Mouse (Mus musculus) forebrain, embryonic 14.5 days (tissue): ENCODE results near the gene Nt5c3b. TPM values are rescaled to one million over a fixed set of nuclear protein-coding genes. Genes with fewer than 3 reads are reported as not detected.

Experiments used
- ATAC-seq: fragments of 200-750 bp; cut with Nextera tagmentation; 2 replicates; pipeline ENCODE4 v1.8.0; 2017; ENCODE audit warnings: mild to moderate bottlenecking, moderate library complexity
- DNase-seq: peaks from one replicate; pipeline ENCODE4 v3.0.0-alpha.2; 2015; ENCODE audit warnings: low spot score
- H3K27ac ChIP-seq: fragments of 300-500 bp; sonication (generic); 2 replicates; pipeline ENCODE4 v1.5.1; 2014; ENCODE audit warnings: low read depth, mild to moderate bottlenecking, control low read depth, low read length, moderate library complexity
- H3K27me3 ChIP-seq: fragments of 300-500 bp; sonication (generic); replicated peaks from 2 replicates; pipeline ENCODE4 v1.6.1; 2014; ENCODE audit warnings: low read length, control low read depth, mixed read lengths; ENCODE audit not compliant: control insufficient read depth, insufficient read depth
- H3K36me3 ChIP-seq: fragments of 300-500 bp; sonication (generic); 2 replicates; pipeline ENCODE4 v1.6.1; 2014; ENCODE audit warnings: low read length, control low read depth; ENCODE audit not compliant: control insufficient read depth, insufficient read depth
- H3K4me1 ChIP-seq: fragments of 300-500 bp; sonication (generic); 2 replicates; pipeline ENCODE4 v1.6.1; 2014; ENCODE audit warnings: antibody characterized with exemption, low read length, control low read depth; ENCODE audit not compliant: control insufficient read depth, insufficient read depth
- H3K4me2 ChIP-seq: fragments of 300-500 bp; sonication (generic); 2 replicates; pipeline ENCODE4 v1.6.1; 2014; ENCODE audit warnings: mild to moderate bottlenecking, control low read depth, low read length
- H3K4me3 ChIP-seq: fragments of 300-500 bp; sonication (generic); 2 replicates; pipeline ENCODE4 v1.5.1; 2014; ENCODE audit warnings: low read depth, low read length, control low read depth
- H3K9ac ChIP-seq: fragments of 300-500 bp; sonication (generic); 2 replicates; pipeline ENCODE4 v1.6.1; 2014; ENCODE audit warnings: mild to moderate bottlenecking, low read length, control low read depth, moderate library complexity
- H3K9me3 ChIP-seq: fragments of 300-500 bp; sonication (generic); replicated peaks from 2 replicates; pipeline ENCODE4 v1.6.1; 2016; ENCODE audit warnings: low read length, control low read depth, mixed read lengths; ENCODE audit not compliant: control insufficient read depth
- WGBS: fragments of 180-500 bp; shearing (Covaris S2); extraction: QIAGEN DNeasy Blood & Tissue Kit; methylation state at CpG from one replicate; pipeline ENCODE4 v1.1.7; 2014; 5-methylcytosine and 5-hydroxymethylcytosine counted together
- polyA plus RNA-seq: library from polyadenylated mRNA; unstranded; fragments of >200 nt; fragmentation: Nextera tagmentation; extraction: Ambion mirVana; gene quantifications from 2 replicates; pipeline ENCODE4 v1.2.1, GENCODE M21; 2014

Gene Nt5c3b
- polyA plus RNA-seq, 1 experiment from 2014 or later = 109 TPM

DNA sequence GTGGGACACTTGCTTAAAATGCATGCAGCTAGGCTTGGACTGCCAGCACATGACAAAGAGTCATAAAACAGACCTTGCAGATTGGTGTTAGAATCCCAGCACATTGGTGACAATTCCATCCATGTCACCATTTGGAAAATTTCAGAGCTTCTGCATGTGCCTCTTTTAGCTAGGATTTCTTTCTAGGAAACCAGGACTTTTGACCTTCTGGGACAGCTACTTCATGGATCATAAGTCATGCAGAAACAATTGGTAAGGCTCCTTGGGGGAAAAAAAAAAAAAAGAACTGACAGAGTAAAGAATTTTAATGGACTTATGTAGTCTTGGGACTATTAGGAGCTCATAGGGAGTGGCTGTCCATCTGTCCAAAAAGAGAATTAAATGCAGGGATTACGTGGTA lies 3.7 kb downstream of the Nt5c3b start:
- H3K27ac ChIP-seq = no peak overlapping the region
- WGBS = 88% methylated on average over 1 of the region's 1 CpGs
- H3K9ac ChIP-seq = no peak overlapping the region
- peaks cover 44% of the 10 kb centered on the region for H3K36me3 ChIP-seq
- no peak overlapping the region for H3K4me2 ChIP-seq
- H3K4me1 ChIP-seq = peaks cover 7% of the 10 kb centered on the region
- DNase-seq = no peak
- H3K27me3 ChIP-seq = no peaks in the 10 kb centered on the region
- H3K4me3 ChIP-seq = no peak overlapping the region
- H3K9me3 ChIP-seq = no peaks in the 10 kb centered on the region
- ATAC-seq = no peak

DNA sequence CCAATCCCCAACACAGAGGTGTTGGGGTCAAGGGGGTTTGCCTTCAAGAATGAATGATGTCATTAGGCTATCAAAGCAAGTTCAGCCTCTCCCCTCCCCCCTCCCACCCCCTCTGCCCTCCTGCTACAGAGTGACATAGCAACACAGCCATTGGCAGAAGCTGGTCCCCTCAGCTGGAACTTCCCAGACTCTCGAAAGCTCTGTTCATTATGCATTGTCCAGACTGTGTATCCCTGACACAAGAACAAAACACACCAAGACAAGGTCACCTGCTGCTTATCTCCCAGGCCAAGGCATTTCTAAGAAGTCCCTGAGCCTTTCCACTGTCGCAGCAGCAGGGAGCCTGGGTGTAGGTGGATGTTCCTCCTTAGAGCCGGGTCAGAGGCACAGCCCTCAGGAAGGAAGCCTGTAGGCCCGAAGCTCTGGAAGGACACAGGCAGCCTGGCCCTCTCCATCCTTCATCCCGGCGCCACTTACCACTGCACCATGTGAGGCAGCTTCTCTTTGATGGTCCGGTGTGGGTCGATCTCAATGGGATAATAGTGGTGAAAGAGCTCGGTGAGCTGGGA lies 5.8 kb downstream of the Nt5c3b start:
- Histone ChIP-seq H3K9ac (no peak overlapping the region), H3K4me1 (peaks cover 7% of the 10 kb centered on the region), H3K4me2 (no peak overlapping the region), H3K36me3 (peaks cover 53% of the 10 kb centered on the region), H3K27ac (no peak overlapping the region), H3K27me3 (no peaks in the 10 kb centered on the region), H3K4me3 (no peak overlapping the region), H3K9me3 (no peaks in the 10 kb centered on the region)
- 79% methylated on average over 9 of the region's 9 CpGs for WGBS
- no peak for DNase-seq
- ATAC-seq = no peak

DNA sequence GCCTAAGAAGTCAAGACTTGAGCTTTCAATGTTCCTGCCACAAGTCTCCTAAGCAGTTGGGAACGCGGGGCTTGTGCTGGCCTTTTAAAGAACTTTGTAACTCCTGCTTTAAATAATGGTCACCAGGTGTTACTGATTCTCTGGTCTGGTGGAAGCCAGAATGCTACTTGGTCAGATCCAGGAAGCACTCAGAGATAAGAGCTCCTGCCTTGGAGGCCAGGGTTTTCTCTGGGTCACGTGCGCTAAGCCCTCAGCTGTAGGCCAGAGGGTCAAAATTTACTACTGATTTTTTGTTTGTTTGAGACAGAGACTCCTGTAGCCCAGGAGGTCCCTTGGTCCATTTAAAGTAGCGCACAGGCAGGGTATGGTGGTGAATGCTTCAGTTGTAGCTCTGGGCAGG lies 9.6 kb downstream of the Nt5c3b start:
- no peak overlapping the region for H3K4me3 ChIP-seq
- H3K36me3 ChIP-seq = peaks cover 56% of the 10 kb centered on the region
- H3K9ac ChIP-seq = no peak overlapping the region
- 95% methylated on average over 5 of the region's 5 CpGs for WGBS
- H3K27me3 ChIP-seq = no peaks in the 10 kb centered on the region
- no peak overlapping the region for H3K27ac ChIP-seq
- H3K4me1 ChIP-seq = no peaks in the 10 kb centered on the region
- ATAC-seq = no peak
- no peaks in the 10 kb centered on the region for H3K9me3 ChIP-seq
- DNase-seq = no peak
- no peak overlapping the region for H3K4me2 ChIP-seq

DNA sequence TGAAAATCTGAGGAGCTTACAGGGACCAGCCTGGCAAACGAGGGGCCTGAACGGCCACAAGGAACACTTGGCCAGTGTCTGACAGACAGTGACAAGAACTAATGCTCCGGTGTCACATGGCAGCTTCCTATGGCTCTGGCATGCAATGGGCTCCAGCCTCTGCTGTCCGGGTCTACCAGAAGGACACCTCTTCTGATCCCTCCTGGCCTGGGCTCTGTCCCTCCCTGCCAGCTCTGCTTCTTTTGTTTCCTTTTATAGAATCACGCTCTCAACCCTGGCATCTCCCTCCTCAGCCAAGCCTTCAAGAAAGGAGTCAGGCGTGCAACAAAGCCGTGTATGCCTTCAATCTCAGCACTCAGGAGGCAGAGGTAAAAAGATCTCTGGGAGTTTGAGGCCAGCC lies 11.6 kb downstream of the Nt5c3b start:
- no peak for ATAC-seq
- no peak overlapping the region for H3K27ac ChIP-seq
- H3K4me3 ChIP-seq = no peak overlapping the region
- H3K9ac ChIP-seq = no peak overlapping the region
- no peaks in the 10 kb centered on the region for H3K27me3 ChIP-seq
- WGBS = 78% methylated on average over 7 of the region's 7 CpGs
- H3K36me3 ChIP-seq = peaks cover 38% of the 10 kb centered on the region
- no peak for DNase-seq
- no peaks in the 10 kb centered on the region for H3K9me3 ChIP-seq
- H3K4me2 ChIP-seq = no peak overlapping the region
- no peaks in the 10 kb centered on the region for H3K4me1 ChIP-seq

DNA sequence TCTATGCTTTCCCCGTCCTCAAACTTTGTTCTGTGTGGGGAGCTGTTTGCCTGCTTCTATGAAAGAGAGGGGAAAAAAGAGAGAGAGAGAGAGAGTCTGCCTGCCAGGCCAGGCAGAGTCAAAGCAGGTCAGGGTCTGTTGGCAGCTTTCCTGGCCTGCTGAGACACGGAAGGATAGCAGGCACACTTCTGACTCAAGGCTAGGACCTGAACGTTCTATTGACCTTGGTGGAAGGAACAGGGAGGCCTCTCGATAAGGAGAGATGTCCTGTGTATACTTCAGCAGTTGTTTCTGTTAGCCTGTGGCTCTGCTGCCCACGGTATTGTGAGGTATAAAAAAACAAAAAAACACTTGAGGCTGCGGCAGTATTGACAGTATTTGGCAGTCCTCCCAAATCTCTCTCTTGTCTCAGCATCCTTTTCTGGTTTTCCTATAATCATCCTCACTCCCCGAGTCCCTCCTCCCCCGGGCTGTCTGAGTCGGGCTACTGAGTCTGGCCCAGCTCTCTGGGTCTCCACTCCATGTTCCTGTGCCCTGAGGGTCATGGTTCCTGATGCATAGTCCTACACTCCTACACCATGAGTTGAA lies 12.9 kb downstream of the Nt5c3b start:
- Histone ChIP-seq H3K36me3 (peaks cover 33% of the 10 kb centered on the region), H3K9ac (no peak overlapping the region), H3K4me1 (no peaks in the 10 kb centered on the region), H3K9me3 (no peaks in the 10 kb centered on the region), H3K4me3 (no peak overlapping the region), H3K27ac (0 out of 2 replicates have a peak overlapping the region, but pooled peaks have one; percentile 14), H3K27me3 (no peaks in the 10 kb centered on the region), H3K4me2 (no peak overlapping the region)
- DNase-seq = peak; percentile 49
- WGBS = 50% methylated on average over 9 of the region's 9 CpGs
- ATAC-seq = no peak

DNA sequence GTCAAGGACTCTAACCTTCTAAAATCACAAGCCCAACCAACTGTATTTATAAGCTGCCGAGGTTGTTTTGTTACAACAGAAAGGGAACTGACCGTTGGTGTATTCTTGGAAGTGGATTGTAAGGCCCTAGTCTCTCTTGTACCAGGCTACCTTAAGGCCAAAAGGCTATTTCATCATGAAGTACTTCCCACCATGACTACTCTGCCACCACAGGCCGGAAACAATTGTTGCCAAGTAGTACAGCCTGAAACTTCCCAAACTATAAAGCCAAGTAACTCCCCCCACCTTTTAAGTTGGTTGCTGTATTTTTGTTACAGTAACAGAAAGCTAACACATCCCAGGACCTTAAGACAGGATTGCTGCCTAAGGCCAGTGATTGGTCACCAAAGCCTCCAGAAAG lies 14.8 kb downstream of the Nt5c3b start:
- H3K27me3 ChIP-seq = no peaks in the 10 kb centered on the region
- DNase-seq (no peak), ATAC-seq (no peak)
- no peaks in the 10 kb centered on the region for H3K4me1 ChIP-seq
- no peak overlapping the region for H3K4me3 ChIP-seq
- H3K36me3 ChIP-seq = peaks cover 19% of the 10 kb centered on the region; the same call in 1 of the 2 replicates
- H3K9me3 ChIP-seq = no peaks in the 10 kb centered on the region
- no peak overlapping the region for H3K27ac ChIP-seq
- WGBS = 85% methylated on average over 3 of the region's 3 CpGs
- no peak overlapping the region for H3K9ac ChIP-seq
- H3K4me2 ChIP-seq = no peak overlapping the region

DNA sequence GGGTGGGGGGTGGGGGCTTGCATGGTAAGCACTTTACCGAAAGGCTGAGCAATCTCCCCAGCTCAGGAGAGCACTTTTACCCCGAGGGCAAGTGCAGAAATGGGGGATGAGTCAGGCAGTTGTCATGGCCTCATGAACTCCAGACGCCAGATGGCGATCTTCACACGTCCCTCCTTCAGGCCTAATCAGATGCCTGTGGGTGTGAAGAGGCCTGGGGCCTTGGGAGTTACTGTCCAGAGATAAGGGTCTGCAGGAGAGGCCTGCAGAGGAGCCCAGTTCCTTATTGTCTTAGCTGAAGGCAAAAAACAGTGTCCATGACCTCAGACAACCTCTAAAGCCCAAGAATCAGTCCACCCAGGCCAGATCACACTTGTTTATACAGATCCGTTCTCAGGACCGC lies 15.8 kb downstream of the Nt5c3b start:
- Histone ChIP-seq H3K27ac (no peak overlapping the region), H3K9ac (no peak overlapping the region)

DNA sequence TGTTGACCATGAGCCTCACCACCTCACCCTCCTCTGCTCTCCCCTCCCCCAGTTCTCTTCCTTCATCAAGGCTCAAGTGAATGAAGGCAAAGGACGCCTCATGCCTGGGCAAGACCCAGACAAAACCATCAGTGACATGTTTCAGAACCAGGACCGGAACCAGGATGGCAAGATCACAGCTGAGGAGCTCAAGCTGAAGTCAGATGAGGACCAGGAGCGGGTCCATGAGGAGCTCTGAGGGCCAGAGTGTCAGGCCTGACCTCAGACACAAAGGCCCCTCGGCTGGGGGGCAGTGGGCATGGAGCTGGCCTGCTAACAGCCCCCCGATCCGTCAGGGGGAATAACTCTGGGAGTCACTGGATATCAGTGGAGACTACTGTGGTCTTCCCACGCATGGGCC lies 17.8 kb downstream of the Nt5c3b start:
- whole genome bisulfite sequencing = 90% methylated on average over 7 of the region's 7 CpGs
- no peak overlapping the region for H3K4me3 ChIP-seq

More for the DNA sequence above, 15.8 kb downstream of the Nt5c3b start:
- DNase-seq (peak; percentile 73), ATAC-seq (no peak)
- Histone ChIP-seq H3K27me3 (no peaks in the 10 kb centered on the region), H3K9me3 (no peaks in the 10 kb centered on the region), H3K36me3 (peaks cover 17% of the 10 kb centered on the region; the same call in 1 of the 2 replicates), H3K4me1 (no peaks in the 10 kb centered on the region), H3K4me2 (no peak overlapping the region), H3K4me3 (no peak overlapping the region)
- 45% methylated on average over 7 of the region's 7 CpGs for WGBS

DNA sequence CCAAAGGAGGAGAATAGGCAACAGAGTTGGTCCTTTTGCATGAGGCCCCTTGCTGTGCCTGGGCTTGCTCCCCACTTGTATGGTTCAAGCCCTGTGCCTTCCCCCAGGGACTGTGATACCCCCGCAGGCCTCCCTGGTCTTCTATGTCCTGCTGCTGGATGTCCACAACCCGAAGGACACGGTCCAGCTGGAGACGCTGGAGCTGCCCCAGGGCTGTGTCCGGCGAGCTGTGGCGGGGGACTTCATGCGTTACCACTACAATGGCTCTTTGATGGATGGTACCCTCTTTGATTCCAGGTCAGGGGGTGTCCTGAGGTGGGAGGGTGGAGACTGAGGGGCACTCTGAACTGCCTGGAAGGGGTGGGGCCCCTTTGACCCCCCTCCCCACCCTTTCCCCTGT lies 20.1 kb downstream of the Nt5c3b start:
- no peaks in the 10 kb centered on the region for H3K9me3 ChIP-seq
- no peak overlapping the region for H3K4me3 ChIP-seq
- H3K4me2 ChIP-seq = no peak overlapping the region
- no peaks in the 10 kb centered on the region for H3K27me3 ChIP-seq
- H3K4me1 ChIP-seq = no peaks in the 10 kb centered on the region
- ATAC-seq (no peak), DNase-seq (no peak)
- 77% methylated on average over 8 of the region's 8 CpGs for WGBS
- no peak overlapping the region for H3K27ac ChIP-seq
- H3K36me3 ChIP-seq = no peaks in the 10 kb centered on the region
- H3K9ac ChIP-seq = no peak overlapping the region

More for the DNA sequence above, 17.8 kb downstream of the Nt5c3b start:
- Histone ChIP-seq H3K27me3 (no peaks in the 10 kb centered on the region), H3K4me2 (no peak overlapping the region), H3K27ac (no peak overlapping the region), H3K9ac (no peak overlapping the region), H3K36me3 (no peaks in the 10 kb centered on the region), H3K4me1 (no peaks in the 10 kb centered on the region), H3K9me3 (no peaks in the 10 kb centered on the region)
- DNase-seq = no peak
- no peak for ATAC-seq
